Mouse (Mus musculus): ENCODE data around the gene Brat1. TPM values are rescaled to one million over a fixed set of nuclear protein-coding genes. Genes with fewer than 3 reads are reported as not detected.

Brat1 gene
- polyA plus RNA-seq, 2 experiments: 4.5 to 5.1 TPM

GRCm38 (mm10) chr5:140699776-140700175 is 5.0 kb upstream of the Brat1 start:
- TF ChIP-seq EP300 (IDR thresholded peaks at IDR 0.05; ENCODE audit: low read depth) (no peak), CTCF (IDR thresholded peaks at IDR 0.05; ENCODE audit: low read depth) (no peak)
- H3K4me3 ChIP-seq (ENCODE audit: insufficient read depth in 1 of 2, low read depth in 2 of 2, low read length in 2 of 2): no peak overlapping the region
- no peak overlapping the region for H3K27ac ChIP-seq
- H3K27me3 ChIP-seq (ENCODE audit: control insufficient read depth, insufficient read depth, low read length): no peaks in the 10 kb centered on the region
- H3K4me1 ChIP-seq (replicated peaks; ENCODE audit: control insufficient read depth in 2 of 2, insufficient read depth in 2 of 2, low read length in 1 of 2): peaks cover 21 to 22% of the 10 kb centered on the region in 2 experiments
- no peak overlapping the region for H3K4me2 ChIP-seq (ENCODE audit: low read depth)
- no peak for ATAC-seq (ENCODE audit: insufficient read depth)
- no peaks in the 10 kb centered on the region for H3K36me3 ChIP-seq (replicated peaks; ENCODE audit: control insufficient read depth, insufficient read depth, low read depth)
- no peak overlapping the region for H3K9ac ChIP-seq (replicated peaks)
- WGBS (ENCODE audit: insufficient replicate concordance): 69% methylated on average over 9 of the region's 9 CpGs
- no peaks in the 10 kb centered on the region for H3K9me3 ChIP-seq (ENCODE audit: control insufficient read depth, low read length)
- no peak for DNase-seq (ENCODE audit: low read depth in 3 of 3, low spot score in 3 of 3)

- H3K27ac ChIP-seq: no peak overlapping the region
- WGBS (ENCODE audit: insufficient replicate concordance): under 1% methylated on average over 25 of the region's 25 CpGs
- H3K27me3 ChIP-seq (ENCODE audit: control insufficient read depth, insufficient read depth, low read length): no peaks in the 10 kb centered on the region
- TF ChIP-seq CTCF (IDR thresholded peaks at IDR 0.05; ENCODE audit: low read depth): no peak
- no peak for TF ChIP-seq EP300 (IDR thresholded peaks at IDR 0.05; ENCODE audit: low read depth)
- H3K9ac ChIP-seq (replicated peaks): peak overlapping the region; percentile 57
- DNase-seq (ENCODE audit: low read depth in 3 of 3, low spot score in 3 of 3): peak in 1 of 3 experiments; percentile 31
- peak; percentile 1 for ATAC-seq (ENCODE audit: insufficient read depth)
- H3K9me3 ChIP-seq (ENCODE audit: control insufficient read depth, low read length): no peaks in the 10 kb centered on the region
- H3K4me1 ChIP-seq (replicated peaks; ENCODE audit: control insufficient read depth in 2 of 2, insufficient read depth in 2 of 2, low read length in 1 of 2): peaks cover 21 to 34% of the 10 kb centered on the region in 2 experiments
- peak overlapping the region; percentile 78 for H3K4me2 ChIP-seq (ENCODE audit: low read depth)
- H3K36me3 ChIP-seq (replicated peaks; ENCODE audit: control insufficient read depth, insufficient read depth, low read depth): no peaks in the 10 kb centered on the region
- peak overlapping the region; percentile 59 to 62 for H3K4me3 ChIP-seq (ENCODE audit: insufficient read depth in 1 of 2, low read depth in 2 of 2, low read length in 2 of 2)
Observed at GRCm38 (mm10) chr5:140701661-140702060, 3.1 kb upstream of the Brat1 start.

GRCm38 (mm10) chr5:140702103-140702513 is 2.7 kb upstream of the Brat1 start, which contains the start of gene Iqce:
Iqce (minus strand) TSS chr5:140702378.
- peak within 1 kb of the TSS; percentile 57 for H3K9ac ChIP-seq (replicated peaks)
- under 1% methylated on average over 33 of the region's 33 CpGs for WGBS (ENCODE audit: insufficient replicate concordance)
- peak within 1 kb of the TSS; percentile 59 to 62 for H3K4me3 ChIP-seq (ENCODE audit: insufficient read depth in 1 of 2, low read depth in 2 of 2, low read length in 2 of 2)
- H3K4me2 ChIP-seq (ENCODE audit: low read depth): peak within 1 kb of the TSS; percentile 78
- DNase-seq (ENCODE audit: low read depth in 3 of 3, low spot score in 3 of 3) (peak; percentile 70 to 74 (median 71)), ATAC-seq (ENCODE audit: insufficient read depth) (peak; percentile 47)
- H3K9me3 ChIP-seq (ENCODE audit: control insufficient read depth, low read length): no peaks in the 10 kb centered on the region
- H3K27me3 ChIP-seq (ENCODE audit: control insufficient read depth, insufficient read depth, low read length): no peaks in the 10 kb centered on the region
- H3K36me3 ChIP-seq (replicated peaks; ENCODE audit: control insufficient read depth, insufficient read depth, low read depth): no peaks in the 10 kb centered on the region
- peak within 1 kb of the TSS; percentile 30 for H3K27ac ChIP-seq
- H3K4me1 ChIP-seq (replicated peaks; ENCODE audit: control insufficient read depth in 2 of 2, insufficient read depth in 2 of 2, low read length in 1 of 2): peaks cover 21 to 34% of the 10 kb centered on the region in 2 experiments
- no peak for TF ChIP-seq EP300 (IDR thresholded peaks at IDR 0.05; ENCODE audit: low read depth)
- TF ChIP-seq CTCF (IDR thresholded peaks at IDR 0.05; ENCODE audit: low read depth): no peak

GRCm38 (mm10) chr5:140702618-140703175 is 2.1 kb upstream of the Brat1 start:
- Histone ChIP-seq H3K27ac (peak overlapping the region; percentile 30), H3K4me2 (ENCODE audit: low read depth) (peak overlapping the region; percentile 78), H3K9ac (replicated peaks) (peak overlapping the region; percentile 57), H3K4me1 (replicated peaks; ENCODE audit: control insufficient read depth in 2 of 2, insufficient read depth in 2 of 2, low read length in 1 of 2) (peaks cover 21 to 34% of the 10 kb centered on the region in 2 experiments), H3K36me3 (replicated peaks; ENCODE audit: control insufficient read depth, insufficient read depth, low read depth) (no peaks in the 10 kb centered on the region), H3K9me3 (ENCODE audit: control insufficient read depth, low read length) (no peaks in the 10 kb centered on the region), H3K27me3 (ENCODE audit: control insufficient read depth, insufficient read depth, low read length) (no peaks in the 10 kb centered on the region), H3K4me3 (ENCODE audit: insufficient read depth in 1 of 2, low read depth in 2 of 2, low read length in 2 of 2) (peak overlapping the region; percentile 59 to 62)
- TF ChIP-seq CTCF (IDR thresholded peaks at IDR 0.05; ENCODE audit: low read depth) (no peak), EP300 (IDR thresholded peaks at IDR 0.05; ENCODE audit: low read depth) (no peak)
- ATAC-seq (ENCODE audit: insufficient read depth): no peak
- 59% methylated on average over 19 of the region's 19 CpGs for WGBS (ENCODE audit: insufficient replicate concordance)
- no peak for DNase-seq (ENCODE audit: low read depth in 3 of 3, low spot score in 3 of 3)

GRCm38 (mm10) chr5:140703480-140704377 is 1.1 kb upstream of the Brat1 start:
- H3K4me1 ChIP-seq (replicated peaks; ENCODE audit: control insufficient read depth in 2 of 2, insufficient read depth in 2 of 2, low read length in 1 of 2): peaks cover 21 to 34% of the 10 kb centered on the region in 2 experiments
- H3K4me2 ChIP-seq (ENCODE audit: low read depth): peak overlapping the region; percentile 90
- peak overlapping the region; percentile 15 for H3K9ac ChIP-seq (replicated peaks)
- no peaks in the 10 kb centered on the region for H3K36me3 ChIP-seq (replicated peaks; ENCODE audit: control insufficient read depth, insufficient read depth, low read depth)
- H3K9me3 ChIP-seq (ENCODE audit: control insufficient read depth, low read length): no peaks in the 10 kb centered on the region
- ATAC-seq (ENCODE audit: insufficient read depth) (no peak), DNase-seq (ENCODE audit: low read depth in 3 of 3, low spot score in 3 of 3) (peak in 1 of 3 experiments; percentile 30)
- no peaks in the 10 kb centered on the region for H3K27me3 ChIP-seq (ENCODE audit: control insufficient read depth, insufficient read depth, low read length)
- WGBS (ENCODE audit: insufficient replicate concordance): 12% methylated on average over 17 of the region's 17 CpGs
- peak overlapping the region; percentile 69 for H3K27ac ChIP-seq
- TF ChIP-seq EP300 (IDR thresholded peaks at IDR 0.05; ENCODE audit: low read depth) (no peak), CTCF (IDR thresholded peaks at IDR 0.05; ENCODE audit: low read depth) (no peak)
- peak overlapping the region; percentile 6 to 47; a peak in 3 of 4 replicates for H3K4me3 ChIP-seq (ENCODE audit: insufficient read depth in 1 of 2, low read depth in 2 of 2, low read length in 2 of 2)
